Mouse (Mus musculus): ENCODE data around the gene AI481877. TPM values are rescaled to one million over a fixed set of nuclear protein-coding genes. Genes with fewer than 3 reads are reported as not detected.

The AI481877 gene
- under 1 TPM in 1 of 2 experiments, not detected in 1; 0.04 TPM for polyA plus RNA-seq (2017; shearing (Covaris generic))

GRCm38 (mm10) chr4:59138507-59139033 lies at the start of gene AI481877:
Gene AI481877 (minus strand): TSS chr4:59138983.

DNA sequence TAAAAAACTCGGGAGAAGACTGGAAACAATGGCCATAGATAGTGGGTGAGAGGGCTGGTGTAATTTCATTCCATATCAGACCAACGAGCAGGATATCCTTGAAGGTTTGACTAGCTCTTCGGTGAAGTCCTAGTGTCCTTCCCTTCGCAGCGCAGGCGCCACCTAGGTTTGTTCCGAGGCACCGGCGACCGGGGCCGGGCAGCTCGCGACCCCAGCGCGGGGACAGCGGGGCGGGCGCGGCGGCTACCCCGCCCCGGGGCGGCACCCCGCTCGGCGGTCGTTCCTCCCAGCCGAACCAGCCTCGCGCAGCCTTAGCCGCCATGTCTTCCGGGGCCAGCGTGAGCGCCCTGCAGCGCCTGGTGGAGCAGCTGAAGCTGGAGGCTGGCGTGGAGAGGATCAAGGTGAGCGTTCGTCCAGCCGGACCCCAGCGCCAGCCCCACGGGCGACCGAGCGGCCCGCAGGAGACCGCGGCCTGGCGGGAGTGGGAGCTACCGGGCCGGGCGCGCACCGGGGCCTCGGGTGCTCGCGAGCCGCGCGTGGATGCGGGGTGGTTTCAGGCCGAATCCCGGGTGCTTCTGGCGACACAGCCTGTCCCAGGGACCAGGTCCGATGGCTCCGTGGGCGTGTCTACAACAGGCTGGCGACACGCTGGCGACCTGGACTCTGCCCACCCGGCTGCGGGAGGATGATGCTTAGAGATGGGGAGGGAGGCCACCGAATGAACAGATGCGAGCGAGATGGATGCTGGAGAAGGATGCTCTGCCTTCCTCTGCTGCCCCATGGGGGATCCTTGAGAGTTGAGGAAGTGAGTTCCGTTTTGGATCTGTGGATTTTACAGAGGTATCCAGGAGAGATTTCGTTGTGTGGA lies 103.6 kb downstream of the AI481877 start, which contains the start of gene Gng10:
TSS of gene Gng10 (plus strand) at position 171 of the 868 bp plus-strand sequence.

DNA sequence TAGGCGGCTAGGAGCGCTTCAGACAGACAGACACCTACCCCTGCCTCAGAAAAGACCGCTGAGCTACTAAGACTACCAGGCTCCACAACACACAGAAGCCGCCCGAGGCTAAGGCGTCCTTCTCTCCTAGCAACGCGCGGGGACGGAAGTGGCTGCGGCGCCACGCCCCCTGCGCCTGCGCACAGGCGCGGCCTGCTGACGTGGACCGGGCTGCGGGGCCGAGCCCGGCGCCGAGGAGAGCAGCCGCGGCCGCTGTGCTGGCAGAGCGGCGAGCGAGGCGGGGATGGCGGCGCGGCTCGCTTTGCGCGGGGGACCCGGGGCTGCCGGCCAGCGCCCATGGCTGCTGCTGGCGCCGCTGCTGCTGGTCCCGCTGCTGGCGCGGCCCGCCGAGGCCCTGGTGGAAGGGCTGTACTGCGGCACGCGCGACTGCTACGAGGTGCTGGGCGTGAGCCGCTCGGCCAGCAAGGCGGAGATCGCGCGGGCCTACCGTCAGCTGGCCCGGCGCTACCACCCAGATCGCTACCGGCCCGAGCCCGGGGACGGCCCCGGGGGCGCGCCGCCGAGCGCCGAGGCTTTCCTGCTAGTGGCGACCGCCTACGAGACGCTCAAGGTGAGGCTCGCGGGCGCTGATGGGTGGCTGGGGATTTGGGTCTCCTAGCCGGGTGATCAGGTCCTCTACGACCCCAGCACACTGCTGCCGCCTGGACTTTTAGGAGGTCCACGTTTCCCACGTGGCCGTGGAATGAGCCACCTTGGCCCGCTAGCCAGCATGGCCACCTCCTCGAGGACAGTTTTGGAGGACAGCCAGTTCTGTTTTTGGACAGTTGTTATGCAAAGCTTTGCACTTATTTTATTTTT lies 135.6 kb downstream of the AI481877 start, which contains the start of gene Gm20503:
TSS of gene Gm20503 (plus strand) at position 263 of the 858 bp plus-strand sequence.

GRCm38 (mm10) chr4:58994762-58995161 lies 144.0 kb downstream of the AI481877 start, which contains the start of gene Dnajc25:
Gene Dnajc25 (plus strand): TSS chr4:58995062.

Other genes starting within 250 kb of the AI481877 start
- gene Ecpas, start 226.2 kb downstream of the AI481877 start, polyA plus RNA-seq (2017; shearing (Covaris generic)): 10 to 100 TPM; 45.0 to 61.3 TPM
- gene Zkscan16, start 195.4 kb downstream of the AI481877 start, polyA plus RNA-seq (2017; shearing (Covaris generic)): not detected
- under 1 TPM in 1 of 2 experiments, not detected in 1; 0.13 TPM for gene Ptgr1, start 151.9 kb downstream of the AI481877 start, polyA plus RNA-seq (2017; shearing (Covaris generic))
- gene Dnajc25, start 143.9 kb downstream of the AI481877 start, polyA plus RNA-seq (2017; shearing (Covaris generic)): 1 to 10 TPM; 7.3 TPM
- 1 to 10 TPM; 5.6 to 6.1 TPM for gene Gm20503, start 135.8 kb downstream of the AI481877 start, polyA plus RNA-seq (2017; shearing (Covaris generic))
- gene Gng10, start 103.9 kb downstream of the AI481877 start, polyA plus RNA-seq (2017; shearing (Covaris generic)): 100 to 1,000 TPM; 102 to 124 TPM
- gene Ugcg, start 50.3 kb upstream of the AI481877 start, polyA plus RNA-seq (2017; shearing (Covaris generic)): 100 to 1,000 TPM in 1 of 2 experiments, 10 to 100 TPM in 1; 79.0 to 106 TPM

Measured in inflammation-experienced regulatory T-cells (primary cell).